Mouse (Mus musculus) testis, adult 2 months (tissue): ENCODE results near the gene Mien1.

Experiments
- CTCF ChIP-seq: fragments of 200-500 bp; IDR thresholded peaks from 2 replicates; pipeline ENCODE4 v1.5.1; 2012; ENCODE audit warnings: low read depth, mild to moderate bottlenecking, inconsistent platforms, low read length, moderate library complexity; ENCODE audit not compliant: control insufficient read depth, insufficient read depth, insufficient replicate concordance
- POLR2A ChIP-seq: fragments of 200-500 bp; IDR thresholded peaks from 2 replicates; pipeline ENCODE4 v1.6.1; 2012; ENCODE audit warnings: low read depth, mild to moderate bottlenecking, inconsistent platforms, low read length, moderate library complexity; ENCODE audit not compliant: control insufficient read depth

DNA sequence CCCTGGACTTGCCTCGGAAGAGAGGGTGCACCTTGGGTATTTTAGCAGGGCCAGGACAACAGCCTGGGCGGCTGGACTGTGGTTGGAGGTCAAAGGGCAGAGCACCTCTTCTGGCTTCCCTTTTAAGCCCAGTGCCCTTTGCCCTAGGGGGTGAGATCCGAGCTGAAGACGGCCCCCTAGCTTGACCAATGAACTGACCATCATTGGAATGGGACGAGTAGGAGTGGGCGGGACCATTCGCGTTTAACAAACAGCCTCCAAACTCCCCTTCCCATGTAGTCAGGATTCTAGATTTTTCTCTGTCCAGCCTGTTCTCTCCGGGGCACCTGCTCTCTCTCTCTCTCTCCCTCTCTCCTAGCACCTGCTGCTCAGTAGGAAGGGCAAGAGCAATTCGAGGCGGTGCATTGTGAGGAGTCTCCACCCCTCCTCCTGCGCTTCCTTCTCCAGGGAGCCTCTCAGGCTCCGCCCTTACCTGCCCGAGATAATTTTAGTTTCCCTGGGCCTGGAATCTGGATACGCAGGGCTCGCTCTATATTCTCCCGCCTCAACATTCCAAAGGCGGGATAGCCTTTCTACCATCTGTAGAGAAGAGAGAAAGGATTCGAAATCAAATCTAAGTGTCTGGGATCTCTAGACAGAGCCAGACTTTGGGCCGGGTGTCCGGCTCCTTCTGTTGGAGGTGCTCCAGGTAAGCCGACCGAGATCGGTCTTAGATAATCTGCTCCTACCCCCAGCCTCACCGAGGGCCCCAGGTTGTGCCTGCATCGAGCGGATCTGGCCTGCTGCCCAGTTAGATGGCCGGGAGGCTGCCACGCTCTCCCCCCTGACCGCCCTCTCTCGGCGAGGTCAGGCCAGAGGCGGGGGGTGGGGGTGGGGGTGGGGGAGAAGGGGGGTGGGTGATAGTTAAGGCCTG is 8.0 kb upstream of the Mien1 start:
- TF ChIP-seq CTCF (no peak), POLR2A (no peak)
